Mouse (Mus musculus) MN1 (cell line): ENCODE results near the gene Tekt2.

Experiments
- DNase-seq: peaks from one replicate; pipeline ENCODE4 v3.0.0-alpha.2; 2016; ENCODE audit warnings: low spot score

Gene Tekt2

GRCm38 (mm10) chr4:126325281-126325861 is at the start of gene Tekt2:
Gene Tekt2 (minus strand): TSS chr4:126325688.
- no peak for DNase-seq

- no peak for DNase-seq
Measured at GRCm38 (mm10) chr4:126371497-126371896, 46.0 kb upstream of the Tekt2 start.

- DNase-seq, result no peak
Measured at GRCm38 (mm10) chr4:126360069-126360468, 34.6 kb upstream of the Tekt2 start.

- DNase-seq, result no peak
Measured at GRCm38 (mm10) chr4:126343451-126343850, 18.0 kb upstream of the Tekt2 start.

- DNase-seq, result no peak
Measured at GRCm38 (mm10) chr4:126339461-126339860, 14.0 kb upstream of the Tekt2 start.

GRCm38 (mm10) chr4:126332358-126332757 is 6.9 kb upstream of the Tekt2 start:
- DNase-seq, result no peak

- DNase-seq, result no peak
Measured at GRCm38 (mm10) chr4:126331751-126332150, 6.3 kb upstream of the Tekt2 start.

GRCm38 (mm10) chr4:126330295-126330694 is 4.8 kb upstream of the Tekt2 start:
- no peak for DNase-seq

GRCm38 (mm10) chr4:126326036-126326435 is 548 bp upstream of the Tekt2 start:
- DNase-seq, result no peak

- DNase-seq, result no peak
Measured at GRCm38 (mm10) chr4:126324861-126325260, 627 bp downstream of the Tekt2 start.

- DNase-seq, result no peak
Measured at GRCm38 (mm10) chr4:126322646-126323045, 2.8 kb downstream of the Tekt2 start.

GRCm38 (mm10) chr4:126321854-126322511 is 3.5 kb downstream of the Tekt2 start:
- DNase-seq, result no peak

GRCm38 (mm10) chr4:126321111-126321853 is 4.2 kb downstream of the Tekt2 start, which contains the start of gene Adprhl2:
Gene Adprhl2 (minus strand): TSS chr4:126321703.
- DNase-seq, result peak; percentile 96

- DNase-seq, result no peak
Measured at GRCm38 (mm10) chr4:126319806-126320205, 5.7 kb downstream of the Tekt2 start.

- DNase-seq, result no peak
Measured at GRCm38 (mm10) chr4:126316443-126317040, 8.9 kb downstream of the Tekt2 start.

GRCm38 (mm10) chr4:126315931-126316330 is 9.6 kb downstream of the Tekt2 start:
- peak; percentile 66 for DNase-seq

GRCm38 (mm10) chr4:126314393-126314792 is 11.1 kb downstream of the Tekt2 start:
- no peak for DNase-seq

GRCm38 (mm10) chr4:126313202-126313601 is 12.3 kb downstream of the Tekt2 start:
- DNase-seq, result no peak

- no peak for DNase-seq
Measured at GRCm38 (mm10) chr4:126311566-126312200, 13.8 kb downstream of the Tekt2 start.

GRCm38 (mm10) chr4:126310344-126310743 is 15.1 kb downstream of the Tekt2 start:
- DNase-seq, result no peak

- DNase-seq, result peak; percentile 79
Measured at GRCm38 (mm10) chr4:126309922-126310309, 15.6 kb downstream of the Tekt2 start.
